Mouse (Mus musculus) CH12.LX (cell line): ENCODE data around the gene Pdzd3. TPM values are rescaled to one million over a fixed set of nuclear protein-coding genes. Genes with fewer than 3 reads are reported as not detected.

ENCODE experiments used
- DNase-seq: peaks from one replicate; pipeline ENCODE4 v3.0.0-alpha.2; 2013; ENCODE audit errors: extremely low read depth
- H3K27ac ChIP-seq: 2 replicates; pipeline ENCODE4 v1.5.1; 2012; ENCODE audit warnings: low read depth, mild to moderate bottlenecking, control low read depth, moderate library complexity; ENCODE audit not compliant: insufficient read depth
- H3K27me3 ChIP-seq: replicated peaks from 2 replicates; pipeline ENCODE3; 2012; ENCODE audit warnings: inconsistent platforms
- H3K36me3 ChIP-seq, 2 experiments: replicated peaks in 1 of 2; 2 replicates each; pipeline versions ENCODE3 to v1.6.1; 2012; ENCODE audit warnings: inconsistent platforms in 1 of 2, low read length in 1 of 2, mild to moderate bottlenecking in 1 of 2, mixed read lengths in 1 of 2, moderate library complexity in 1 of 2; ENCODE audit not compliant: control insufficient read depth in 1 of 2, insufficient read depth in 1 of 2
- H3K4me1 ChIP-seq, 2 experiments: 2 replicates each; pipeline ENCODE4 v1.6.1; 2012; ENCODE audit warnings: inconsistent platforms in 1 of 2, moderate library complexity in 1 of 2; ENCODE audit not compliant: insufficient read depth in 2 of 2, control insufficient read depth in 1 of 2
- H3K4me2 ChIP-seq: 2 replicates; pipeline ENCODE4 v1.6.1; 2012; ENCODE audit warnings: low read depth, mild to moderate bottlenecking, control low read depth; ENCODE audit not compliant: poor library complexity, insufficient read depth, severe bottlenecking
- H3K4me3 ChIP-seq, 3 experiments: fragments of 150-350 bp in 1 of 3; sonication (generic) in 1 of 3; replicated peaks in 1 of 3; 2 replicates each; pipeline versions ENCODE3 to v1.5.1; 2011 to 2012; ENCODE audit warnings: low read depth in 2 of 3, low read length in 2 of 3, mild to moderate bottlenecking in 2 of 3, moderate library complexity in 2 of 3, control low read depth in 1 of 3, improper control_type of control experiment in 1 of 3, inconsistent platforms in 1 of 3, mixed read lengths in 1 of 3; ENCODE audit not compliant: poor library complexity in 1 of 3
- H3K79me2 ChIP-seq: replicated peaks from 2 replicates; pipeline ENCODE4 v1.6.1; 2012; ENCODE audit warnings: mild to moderate bottlenecking, moderate library complexity; ENCODE audit not compliant: control insufficient read depth, poor library complexity, insufficient read depth, severe bottlenecking; ENCODE audit errors: extremely low read depth
- H3K9ac ChIP-seq: 2 replicates; pipeline ENCODE4 v1.6.1; 2012; ENCODE audit warnings: low read depth, mild to moderate bottlenecking, control low read depth, moderate library complexity; ENCODE audit not compliant: insufficient read depth
- H3K9me3 ChIP-seq: replicated peaks from 2 replicates; pipeline ENCODE3; 2012; ENCODE audit warnings: low read length, inconsistent platforms, mixed read lengths
- BHLHE40 ChIP-seq: IDR thresholded peaks from 2 replicates; pipeline ENCODE4 v1.6.1; 2011; ENCODE audit warnings: mild to moderate bottlenecking, low read depth, low read length, improper control_type of control experiment
- CHD1 ChIP-seq: IDR thresholded peaks from 2 replicates; pipeline ENCODE4 v1.6.1; 2012; ENCODE audit warnings: low read depth, low read length, improper control_type of control experiment, inconsistent platforms
- CTCF ChIP-seq, 2 experiments: IDR thresholded peaks in 1 of 2; conservative IDR thresholded peaks in 1 of 2; 2 replicates each; pipeline ENCODE4 v1.5.1; 2011 to 2012; ENCODE audit warnings: low read depth in 2 of 2, low read length in 2 of 2, improper control_type of control experiment in 1 of 2, inconsistent platforms in 1 of 2, mild to moderate bottlenecking in 1 of 2, moderate library complexity in 1 of 2
- ELF1 ChIP-seq: IDR thresholded peaks from 2 replicates; pipeline ENCODE4 v1.6.1; 2014; ENCODE audit warnings: low read depth, mild to moderate bottlenecking, inconsistent platforms, low read length, improper control_type of control experiment
- GABPA ChIP-seq: IDR thresholded peaks from 2 replicates; pipeline ENCODE4 v1.6.1; 2012; ENCODE audit warnings: low read depth, low read length, improper control_type of control experiment, inconsistent platforms; ENCODE audit not compliant: insufficient replicate concordance
- IRF4 ChIP-seq: IDR thresholded peaks from 2 replicates; pipeline ENCODE4 v1.6.1; 2014; ENCODE audit warnings: low read depth, mild to moderate bottlenecking, inconsistent platforms, low read length, improper control_type of control experiment
- MAFK ChIP-seq: IDR thresholded peaks from 2 replicates; pipeline ENCODE4 v1.6.1; 2011; ENCODE audit warnings: low read length, improper control_type of control experiment; ENCODE audit not compliant: insufficient replicate concordance
- MAX ChIP-seq: IDR thresholded peaks from 2 replicates; pipeline ENCODE4 v1.6.1; 2011; ENCODE audit warnings: low read length, improper control_type of control experiment
- NELFE ChIP-seq: IDR thresholded peaks from 2 replicates; pipeline ENCODE4 v1.6.1; 2011; ENCODE audit warnings: low read depth, low read length, improper control_type of control experiment
- POLR2A ChIP-seq: IDR thresholded peaks from 2 replicates; pipeline ENCODE4 v1.6.1; 2011; ENCODE audit warnings: low read depth, mild to moderate bottlenecking, improper control_type of control experiment, low read length
- RAD21 ChIP-seq: IDR thresholded peaks from 2 replicates; pipeline ENCODE4 v1.6.1; 2011; ENCODE audit warnings: low read depth, mild to moderate bottlenecking, low read length, improper control_type of control experiment, moderate library complexity
- TBP ChIP-seq: conservative IDR thresholded peaks from 2 replicates; pipeline ENCODE4 v1.6.1; 2011; ENCODE audit warnings: low read depth, low read length, improper control_type of control experiment
- USF2 ChIP-seq: conservative IDR thresholded peaks from 2 replicates; pipeline ENCODE4 v1.6.1; 2011; ENCODE audit warnings: low read depth, low read length, improper control_type of control experiment
- ZC3H11A ChIP-seq: IDR thresholded peaks from 2 replicates; pipeline ENCODE4 v1.6.1; 2012; ENCODE audit warnings: low read depth, mild to moderate bottlenecking, inconsistent platforms, low read length, improper control_type of control experiment
- ZKSCAN1 ChIP-seq: IDR thresholded peaks from 2 replicates; pipeline ENCODE4 v1.6.1; 2012; ENCODE audit warnings: low read depth, inconsistent platforms, low read length, improper control_type of control experiment, borderline replicate concordance
- dilution Hi-C: fragments of 300-500 bp; cut with MboI; formaldehyde crosslinking; loops from 2 replicates; pipeline ENCODE4 v1.14.3; 2020; ENCODE audit warnings: low sequenced_read_pairs; ENCODE audit not compliant: extremely low pct_unique_long_range_greater_than_20kb, extremely low pct_ligation_motif_present
- in situ Hi-C: fragments of 300-500 bp; cut with MboI; formaldehyde crosslinking; loops from 3 replicates; pipeline ENCODE4 v1.14.3; 2019; ENCODE audit warnings: low sequenced_read_pairs, low pct_ligation_motif_present, low pct_unique_long_range_greater_than_20kb, mixed read lengths
- polyA plus RNA-seq: library from polyadenylated mRNA; unstranded; fragments of >175 nt; gene quantifications from 2 replicates; pipeline ENCODE4 v1.2.1, GENCODE M21; 2012; ENCODE audit warnings: low read depth; ENCODE audit not compliant: insufficient read length
- total RNA-seq, 2 experiments: library from RNA; depleted of rRNA; stranded (reverse); fragments of 300-350 nt in 1 of 2; fragments of >200 nt in 1 of 2; gene quantifications; 2 replicates each; pipeline ENCODE4 v1.2.3; 2012 to 2014

The Pdzd3 gene
- total and polyA plus RNA-seq, 3 experiments, result 0.09 to 0.21 (median 0.13) TPM

DNA sequence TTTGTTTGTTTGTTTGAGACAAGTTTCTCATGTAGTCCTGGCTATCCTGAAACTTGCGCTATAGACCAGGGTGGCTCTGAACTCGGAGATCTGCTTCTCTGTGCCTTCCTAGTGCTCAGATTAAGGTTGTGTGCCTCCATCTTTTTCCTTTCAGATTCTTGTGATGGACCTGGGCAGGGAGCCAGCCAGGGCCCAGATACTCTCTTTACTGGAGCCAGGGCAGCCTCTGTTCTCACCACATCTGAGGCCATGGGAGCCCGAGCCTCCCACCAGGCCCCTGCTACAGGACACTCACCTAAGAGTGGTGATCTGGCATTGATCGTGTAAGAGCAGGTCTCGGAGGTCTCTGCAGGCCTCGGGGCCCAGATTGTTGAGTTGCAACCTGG is 3.9 kb upstream of the Pdzd3 start:
- Histone ChIP-seq H3K9ac (no peak overlapping the region), H3K9me3 (no peaks in the 10 kb centered on the region), H3K27ac (no peak overlapping the region), H3K79me2 (no peaks in the 10 kb centered on the region), H3K4me3 (no peak overlapping the region), H3K27me3 (no peaks in the 10 kb centered on the region)
- in situ Hi-C loops (no loop called here), dilution Hi-C loops (no loop called here)
- DNase-seq, result no peak
- TF ChIP-seq IRF4, result no peak
- TF ChIP-seq RAD21, result no peak
- TF ChIP-seq MAFK, result no peak
- no peak for TF ChIP-seq ZC3H11A
- TF ChIP-seq POLR2A, result no peak
- no peak for TF ChIP-seq CTCF (conservative IDR thresholded peaks at IDR 0.05 in 1 of 2, IDR thresholded peaks at IDR 0.05 in 1 of 2; ENCODE audit: low read depth in 2 of 2, low read length in 2 of 2)
- no peak for TF ChIP-seq ZKSCAN1
- no peak for TF ChIP-seq ELF1
- no peak for TF ChIP-seq TBP
- TF ChIP-seq CHD1, result no peak
- no peak for TF ChIP-seq GABPA
- TF ChIP-seq BHLHE40, result no peak
- no peak for TF ChIP-seq NELFE
- TF ChIP-seq, all 38 proteins: peak for 0
- Histone ChIP-seq H3K36me3 (peaks cover 16 to 69% of the 10 kb centered on the region in 2 experiments), H3K4me2 (no peak overlapping the region), H3K4me1 (peaks cover 2 to 20% of the 10 kb centered on the region in 2 experiments; a peak in 2 of 4 replicates)

DNA sequence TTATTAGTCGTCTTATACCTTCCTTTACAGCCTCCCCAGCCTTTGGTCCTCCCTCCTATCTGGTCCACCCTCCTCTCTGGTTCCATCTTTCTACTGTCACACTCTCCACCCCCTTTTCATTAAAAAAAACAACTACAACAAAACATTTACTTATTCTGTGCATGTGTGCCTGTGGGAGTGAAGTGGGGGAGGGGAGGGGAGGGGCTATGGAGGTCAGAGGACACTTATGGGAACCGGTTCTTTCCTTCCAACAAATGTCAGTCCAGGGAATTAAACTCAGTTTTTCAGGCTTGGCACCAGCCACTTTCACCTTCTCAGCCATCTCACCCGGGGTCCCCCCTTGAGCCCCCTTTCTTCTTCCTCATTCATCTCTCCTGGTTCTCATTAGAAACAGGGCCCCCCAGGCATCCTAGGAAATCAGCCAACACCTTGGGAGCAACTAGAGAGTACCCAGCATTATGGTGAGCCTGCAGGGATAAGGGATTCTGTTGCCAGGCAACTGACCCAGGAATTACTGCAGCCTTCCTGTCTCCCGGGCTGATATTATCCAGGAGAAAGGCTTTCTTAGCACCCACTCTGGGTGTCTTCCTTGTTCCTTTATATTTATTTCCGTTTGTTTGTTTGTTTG is 3.4 kb upstream of the Pdzd3 start:
- Histone ChIP-seq H3K9ac (no peak overlapping the region), H3K4me2 (no peak overlapping the region), H3K27ac (no peak overlapping the region), H3K4me1 (peaks cover 2 to 22% of the 10 kb centered on the region in 2 experiments; a peak in 2 of 4 replicates), H3K9me3 (no peaks in the 10 kb centered on the region), H3K27me3 (no peaks in the 10 kb centered on the region), H3K36me3 (peaks cover 16 to 66% of the 10 kb centered on the region in 2 experiments), H3K79me2 (no peaks in the 10 kb centered on the region), H3K4me3 (no peak overlapping the region)
- no peak for DNase-seq
- dilution Hi-C loops, result no loop called here
- in situ Hi-C loops, result no loop called here
- TF ChIP-seq USF2, result no peak
- no peak for TF ChIP-seq MAX
